Mouse (Mus musculus) stomach, embryonic 16.5 days (tissue): ENCODE measurements at regions not wholly inside any gene's neighbourhood (a gene's known extent, or its start where the extent isn't known, plus 50 kb on each side); places are given as distances from the start of the nearest gene placed in this dataset.

Source experiments
- ATAC-seq: fragments of 200-750 bp; cut with Nextera tagmentation; 2 replicates; pipeline ENCODE4 v1.8.0; 2017; ENCODE audit warnings: moderate number of reproducible peaks, moderate TSS enrichment; ENCODE audit not compliant: insufficient read depth, low FRiP score
- H3K27ac ChIP-seq: fragments of 300-500 bp; sonication (generic); 2 replicates; pipeline ENCODE4 v1.5.1; 2014; ENCODE audit warnings: low read length
- H3K27me3 ChIP-seq: fragments of 300-500 bp; sonication (generic); 2 replicates; pipeline ENCODE4 v1.6.1; 2014; ENCODE audit warnings: low read length, control low read depth, mixed read lengths; ENCODE audit not compliant: control insufficient read depth, insufficient read depth
- H3K36me3 ChIP-seq: fragments of 300-500 bp; sonication (generic); 2 replicates; pipeline ENCODE4 v1.6.1; 2014; ENCODE audit warnings: low read length; ENCODE audit not compliant: control insufficient read depth, insufficient read depth
- H3K4me1 ChIP-seq: fragments of 300-500 bp; sonication (generic); 2 replicates; pipeline ENCODE4 v1.6.1; 2014; ENCODE audit warnings: low read length, control low read depth, mixed read lengths; ENCODE audit not compliant: control insufficient read depth, insufficient read depth
- H3K4me2 ChIP-seq: fragments of 300-500 bp; sonication (generic); 2 replicates; pipeline ENCODE4 v1.6.1; 2014; ENCODE audit warnings: low read depth, low read length, mixed read lengths
- H3K4me3 ChIP-seq: fragments of 300-500 bp; sonication (generic); replicated peaks from 2 replicates; pipeline ENCODE4 v1.5.1; 2014; ENCODE audit warnings: mild to moderate bottlenecking, low read length
- H3K9ac ChIP-seq: fragments of 300-500 bp; sonication (generic); 2 replicates; pipeline ENCODE4 v1.6.1; 2014; ENCODE audit warnings: low read length
- H3K9me3 ChIP-seq: fragments of 300-500 bp; sonication (generic); replicated peaks from 2 replicates; pipeline ENCODE4 v1.6.1; 2016; ENCODE audit warnings: low read length, control low read depth; ENCODE audit not compliant: control insufficient read depth
- WGBS: fragments of 180-500 bp; shearing (Covaris S2); extraction: QIAGEN DNeasy Blood & Tissue Kit; methylation state at CpG from one replicate; pipeline ENCODE4 v1.1.7; 2014; 5-methylcytosine and 5-hydroxymethylcytosine counted together

DNA sequence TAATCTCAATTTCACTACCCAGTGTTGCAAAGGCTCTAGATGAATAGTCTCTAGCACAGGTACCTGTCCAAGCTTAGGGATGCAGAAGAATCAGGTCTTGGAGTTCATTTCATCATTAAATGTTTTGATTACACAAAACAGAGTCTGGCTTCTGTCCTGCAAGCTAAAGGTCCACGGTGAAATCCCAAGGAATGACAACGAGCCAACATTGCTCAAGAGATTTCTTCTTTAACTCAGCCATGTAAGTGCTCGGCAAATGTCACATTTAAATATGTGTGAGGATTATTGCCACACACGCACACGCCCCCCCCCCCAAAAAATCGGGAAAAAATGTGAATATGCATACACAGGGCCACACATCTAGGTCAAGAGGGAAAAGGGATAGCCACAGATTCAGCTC, 1666.4 kb upstream of the 5930422O12Rik start:
- no peaks in the 10 kb centered on the region for H3K4me1 ChIP-seq
- 84% methylated on average over 6 of the region's 6 CpGs for WGBS
- H3K9ac ChIP-seq, result no peak overlapping the region
- no peaks in the 10 kb centered on the region for H3K27me3 ChIP-seq
- H3K36me3 ChIP-seq, result no peaks in the 10 kb centered on the region
- ATAC-seq, result no peak
- no peak overlapping the region for H3K4me3 ChIP-seq
- H3K27ac ChIP-seq, result no peak overlapping the region
- H3K9me3 ChIP-seq, result no peaks in the 10 kb centered on the region
- no peak overlapping the region for H3K4me2 ChIP-seq
